Mouse (Mus musculus) heart, embryonic 16.5 days (tissue): ENCODE data around the gene Btn2a2. TPM values are rescaled to one million over a fixed set of nuclear protein-coding genes. Genes with fewer than 3 reads are reported as not detected.

ENCODE experiments used
- ATAC-seq: fragments of 200-750 bp; cut with Nextera tagmentation; replicated peaks from 2 replicates; pipeline ENCODE4 v1.8.0; 2017; ENCODE audit warnings: moderate number of reproducible peaks; ENCODE audit not compliant: insufficient read depth, low FRiP score; ENCODE audit errors: extremely low read depth
- H3K27ac ChIP-seq: fragments of 300-500 bp; sonication (generic); 2 replicates; pipeline ENCODE4 v1.5.1; 2014; ENCODE audit warnings: mild to moderate bottlenecking, low read length, control low read depth, moderate library complexity
- H3K27me3 ChIP-seq: fragments of 300-500 bp; sonication (generic); 2 replicates; pipeline ENCODE4 v1.6.1; 2014; ENCODE audit warnings: low read length, mixed read lengths; ENCODE audit not compliant: control insufficient read depth, insufficient read depth
- H3K36me3 ChIP-seq: fragments of 300-500 bp; sonication (generic); 2 replicates; pipeline ENCODE4 v1.6.1; 2014; ENCODE audit not compliant: control insufficient read depth, insufficient read depth
- H3K4me1 ChIP-seq: fragments of 300-500 bp; sonication (generic); 2 replicates; pipeline ENCODE4 v1.6.1; 2014; ENCODE audit warnings: low read length, mixed read lengths; ENCODE audit not compliant: control insufficient read depth, insufficient read depth
- H3K4me2 ChIP-seq: fragments of 300-500 bp; sonication (generic); 2 replicates; pipeline ENCODE4 v1.6.1; 2014; ENCODE audit warnings: low read depth, mild to moderate bottlenecking, control low read depth, low read length
- H3K4me3 ChIP-seq: fragments of 300-500 bp; sonication (generic); 2 replicates; pipeline ENCODE4 v1.5.1; 2014; ENCODE audit warnings: mild to moderate bottlenecking, control low read depth, low read length
- H3K9ac ChIP-seq: fragments of 300-500 bp; sonication (generic); 2 replicates; pipeline ENCODE4 v1.6.1; 2014; ENCODE audit warnings: low read length, control low read depth
- H3K9me3 ChIP-seq: fragments of 300-500 bp; sonication (generic); replicated peaks from 2 replicates; pipeline ENCODE4 v1.6.1; 2016; ENCODE audit warnings: low read length; ENCODE audit not compliant: control insufficient read depth
- WGBS: fragments of 180-500 bp; shearing (Covaris S2); extraction: QIAGEN DNeasy Blood & Tissue Kit; methylation state at CpG from one replicate; pipeline ENCODE4 v1.1.7; 2014; 5-methylcytosine and 5-hydroxymethylcytosine counted together
- polyA plus RNA-seq: library from polyadenylated mRNA; unstranded; fragments of >200 nt; fragmentation: Nextera tagmentation; extraction: Ambion mirVana; gene quantifications from 2 replicates; pipeline ENCODE4 v1.2.1, GENCODE M21; 2015

Gene Btn2a2
- polyA plus RNA-seq, 1 experiment from 2014 or later: 0.34 TPM

- 44% methylated on average over 5 of the region's 5 CpGs for WGBS
- Histone ChIP-seq H3K4me2 (no peak overlapping the region), H3K4me3 (no peak overlapping the region), H3K36me3 (no peaks in the 10 kb centered on the region), H3K27me3 (peaks cover 4% of the 10 kb centered on the region), H3K9ac (no peak overlapping the region), H3K27ac (no peak overlapping the region), H3K4me1 (peaks cover 8% of the 10 kb centered on the region), H3K9me3 (no peaks in the 10 kb centered on the region)
- no peak for ATAC-seq
Observed at GRCm38 (mm10) chr13:23485271-23485670, 3.4 kb downstream of the Btn2a2 start.

DNA sequence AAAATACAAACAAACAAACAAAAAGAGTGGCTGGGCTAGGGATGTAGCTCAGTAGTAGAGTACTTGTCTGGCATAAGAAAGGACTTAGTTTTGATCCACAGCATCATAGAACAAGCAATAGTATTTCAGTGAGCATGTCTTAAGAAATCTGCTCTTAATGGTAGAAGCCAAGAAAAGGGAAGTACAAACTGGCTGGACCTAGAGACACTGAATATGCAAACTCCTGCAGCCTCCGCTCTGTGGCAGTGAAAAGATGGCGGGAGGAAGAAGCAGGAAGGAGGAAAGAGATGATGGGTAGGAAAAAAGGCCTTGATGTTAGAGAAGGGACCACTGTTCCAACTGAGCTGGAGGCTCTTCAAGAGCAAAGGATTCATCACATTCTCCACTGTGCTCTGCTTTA, 5.5 kb downstream of the Btn2a2 start:
- Histone ChIP-seq H3K9me3 (no peaks in the 10 kb centered on the region), H3K4me1 (peaks cover 1% of the 10 kb centered on the region), H3K36me3 (no peaks in the 10 kb centered on the region), H3K9ac (no peak overlapping the region), H3K27ac (no peak overlapping the region), H3K4me2 (no peak overlapping the region), H3K27me3 (peaks cover 4% of the 10 kb centered on the region), H3K4me3 (no peak overlapping the region)
- 81% methylated on average over 2 of the region's 2 CpGs for WGBS
- no peak for ATAC-seq

DNA sequence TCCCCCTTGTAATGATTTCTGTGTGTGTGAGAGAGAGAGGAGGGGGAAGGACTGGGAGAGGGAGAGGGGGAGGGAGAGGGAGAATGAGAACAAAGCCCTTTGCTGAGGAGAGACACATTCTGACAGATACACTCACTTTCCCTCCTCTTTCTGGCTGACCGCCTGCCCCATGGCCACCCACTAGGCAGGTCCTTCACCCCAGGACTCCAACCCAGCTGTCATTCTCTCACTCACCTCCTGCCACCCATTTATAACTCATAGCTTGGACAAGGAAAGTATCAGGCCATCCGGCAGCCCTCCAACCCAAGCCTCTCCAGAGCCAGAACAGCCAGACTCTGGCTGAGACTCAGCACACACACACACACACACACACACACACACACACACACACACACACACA, 13.0 kb downstream of the Btn2a2 start:
- H3K27ac ChIP-seq: no peak overlapping the region
- H3K9me3 ChIP-seq: no peaks in the 10 kb centered on the region
- no peaks in the 10 kb centered on the region for H3K36me3 ChIP-seq
- no peak overlapping the region for H3K4me3 ChIP-seq
- 23% methylated on average over 2 of the region's 2 CpGs for WGBS
- H3K4me2 ChIP-seq: no peak overlapping the region
- no peak for ATAC-seq
- no peak overlapping the region for H3K9ac ChIP-seq
- H3K27me3 ChIP-seq: no peaks in the 10 kb centered on the region
- no peaks in the 10 kb centered on the region for H3K4me1 ChIP-seq

DNA sequence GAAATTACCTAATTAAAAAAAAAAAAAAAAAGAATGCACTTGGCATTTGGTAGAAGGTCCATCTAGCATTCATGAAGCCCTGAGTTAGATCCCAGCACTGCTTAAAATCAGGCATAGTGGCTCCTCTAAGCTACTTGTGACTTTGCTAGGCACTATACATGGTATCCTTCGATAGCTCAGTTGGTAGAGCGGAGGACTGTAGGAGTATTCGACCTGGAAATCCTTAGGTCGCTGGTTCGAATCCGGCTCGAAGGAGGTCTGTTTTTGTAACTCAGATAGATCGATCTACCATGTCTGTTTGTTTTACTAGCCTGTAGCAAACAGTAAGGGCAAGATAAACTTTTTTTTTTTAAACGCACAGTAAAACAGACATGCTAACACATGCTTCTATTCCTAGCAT, 21.7 kb downstream of the Btn2a2 start:
- Histone ChIP-seq H3K4me2 (no peak overlapping the region; the same call in 1 of the 2 replicates), H3K27me3 (0 out of 2 replicates have a peak, but pooled peaks cover 2% of the 10 kb centered on the region), H3K4me3 (no peak overlapping the region), H3K27ac (no peak overlapping the region), H3K9me3 (no peaks in the 10 kb centered on the region), H3K4me1 (peaks cover 11% of the 10 kb centered on the region), H3K36me3 (no peaks in the 10 kb centered on the region), H3K9ac (no peak overlapping the region)
- ATAC-seq: 0 out of 2 replicates have a peak, but pooled peaks have one; percentile 19
- WGBS: 5% methylated on average over 9 of the region's 9 CpGs

GRCm38 (mm10) chr13:23466306-23466705, 22.4 kb downstream of the Btn2a2 start:
- peaks cover 11% of the 10 kb centered on the region for H3K4me1 ChIP-seq
- 0 out of 2 replicates have a peak, but pooled peaks cover 2% of the 10 kb centered on the region for H3K27me3 ChIP-seq
- H3K4me3 ChIP-seq: no peak overlapping the region
- no peaks in the 10 kb centered on the region for H3K9me3 ChIP-seq
- WGBS: 83% methylated on average over 1 of the region's 1 CpGs
- no peaks in the 10 kb centered on the region for H3K36me3 ChIP-seq
- no peak overlapping the region for H3K9ac ChIP-seq
- no peak overlapping the region; the same call in 1 of the 2 replicates for H3K4me2 ChIP-seq
- no peak for ATAC-seq
- no peak overlapping the region for H3K27ac ChIP-seq

- 0 out of 2 replicates have a peak, but pooled peaks cover 2% of the 10 kb centered on the region for H3K27me3 ChIP-seq
- no peaks in the 10 kb centered on the region for H3K36me3 ChIP-seq
- H3K4me3 ChIP-seq: peak within 1 kb of the TSS; percentile 70
- no peak within 1 kb of the TSS for H3K27ac ChIP-seq
- no peak for ATAC-seq
- 6% methylated on average over 7 of the region's 7 CpGs for WGBS
- H3K9ac ChIP-seq: peak within 1 kb of the TSS; percentile 74
- H3K9me3 ChIP-seq: no peaks in the 10 kb centered on the region
- H3K4me1 ChIP-seq: peaks cover 11% of the 10 kb centered on the region
- peak within 1 kb of the TSS; percentile 91 for H3K4me2 ChIP-seq
Observed at GRCm38 (mm10) chr13:23465600-23466109, 23.0 kb downstream of the Btn2a2 start, which contains the start of gene Btn1a1. TSS of gene Btn1a1 (minus strand) at chr13:23465901.

DNA sequence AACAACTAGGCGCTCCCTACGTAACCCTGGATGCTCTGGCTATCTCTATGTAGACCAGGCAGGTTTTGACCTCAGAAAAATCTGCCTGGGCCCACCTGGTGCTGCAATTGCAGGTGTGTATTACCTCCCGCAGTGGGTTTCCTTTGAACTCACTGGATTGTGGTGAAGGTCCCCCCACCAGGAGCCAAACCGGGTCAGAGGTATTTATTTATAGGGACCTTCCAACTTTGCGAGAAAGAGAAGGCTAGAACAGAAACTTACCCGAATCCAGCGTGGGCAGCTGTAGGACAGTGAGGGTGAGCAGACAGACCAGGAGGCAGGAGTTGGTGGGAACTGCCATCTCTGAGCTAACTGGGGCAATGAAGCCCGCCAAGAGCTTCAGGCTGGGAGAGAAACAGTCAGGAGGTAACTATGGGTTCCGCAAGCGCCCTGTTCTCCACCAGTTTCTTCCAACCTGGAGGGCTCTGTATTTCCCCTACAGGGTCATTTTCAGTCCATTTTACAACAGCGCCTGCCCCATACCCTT, 23.8 kb downstream of the Btn2a2 start:
- Histone ChIP-seq H3K27ac (no peak overlapping the region), H3K4me3 (peak overlapping the region; percentile 70), H3K9ac (peak overlapping the region; percentile 74), H3K36me3 (no peaks in the 10 kb centered on the region), H3K4me1 (peaks cover 13% of the 10 kb centered on the region), H3K9me3 (no peaks in the 10 kb centered on the region), H3K4me2 (peak overlapping the region; percentile 91), H3K27me3 (0 out of 2 replicates have a peak, but pooled peaks cover 2% of the 10 kb centered on the region)
- ATAC-seq: peak; percentile 67
- 6% methylated on average over 11 of the region's 11 CpGs for WGBS

GRCm38 (mm10) chr13:23464224-23464637, 24.4 kb downstream of the Btn2a2 start:
- H3K27me3 ChIP-seq: 0 out of 2 replicates have a peak, but pooled peaks cover 2% of the 10 kb centered on the region
- peak overlapping the region; percentile 91 for H3K4me2 ChIP-seq
- ATAC-seq: peak; percentile 37
- 1% methylated on average over 29 of the region's 29 CpGs for WGBS
- no peaks in the 10 kb centered on the region for H3K9me3 ChIP-seq
- peak overlapping the region; percentile 70 for H3K4me3 ChIP-seq
- peak overlapping the region; percentile 74 for H3K9ac ChIP-seq
- H3K27ac ChIP-seq: no peak overlapping the region
- H3K36me3 ChIP-seq: no peaks in the 10 kb centered on the region
- peaks cover 13% of the 10 kb centered on the region for H3K4me1 ChIP-seq

DNA sequence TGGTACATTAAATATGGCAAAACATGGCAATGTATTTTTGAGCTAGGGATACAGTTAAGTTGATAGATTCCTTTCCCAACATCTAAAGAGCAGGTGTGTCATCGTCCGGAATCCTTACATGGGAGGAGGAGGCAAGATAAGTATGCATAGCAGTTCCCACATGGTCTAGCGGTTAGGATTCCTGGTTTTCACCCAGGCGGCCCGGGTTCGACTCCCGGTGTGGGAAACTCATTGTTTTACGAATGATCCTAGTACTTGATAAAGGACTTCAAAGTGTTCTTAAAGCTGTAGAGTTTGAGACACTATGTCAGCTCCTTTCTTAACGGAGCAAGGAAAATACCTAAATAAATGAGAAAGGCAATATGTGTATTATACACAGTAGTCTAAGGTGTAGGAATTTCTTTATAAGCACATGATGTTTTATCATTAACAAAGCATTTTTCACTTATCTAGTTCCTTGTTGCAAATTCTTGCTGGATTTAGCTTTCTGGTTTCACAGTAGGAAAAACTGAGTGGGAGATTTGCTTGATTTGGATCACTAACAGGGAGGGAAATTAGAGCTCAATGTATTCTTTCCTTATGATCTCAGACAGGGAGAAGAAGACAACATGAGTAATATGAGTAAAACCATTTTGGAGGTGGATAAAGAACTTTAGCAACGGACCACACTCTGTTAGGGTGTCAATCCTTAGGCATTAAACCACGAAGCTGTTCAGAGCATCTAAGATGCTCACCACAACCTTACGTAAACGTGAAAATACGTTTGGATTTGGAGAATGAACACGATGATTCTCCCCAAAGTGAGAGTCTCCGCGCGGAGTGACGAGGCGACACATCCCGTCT, 25.1 kb downstream of the Btn2a2 start:
- Histone ChIP-seq H3K9me3 (no peaks in the 10 kb centered on the region), H3K4me2 (peak overlapping the region; percentile 91), H3K4me1 (peaks cover 13% of the 10 kb centered on the region), H3K27me3 (0 out of 2 replicates have a peak, but pooled peaks cover 2% of the 10 kb centered on the region), H3K36me3 (no peaks in the 10 kb centered on the region), H3K27ac (no peak overlapping the region), H3K9ac (peak overlapping the region; percentile 74), H3K4me3 (peak overlapping the region; percentile 70)
- WGBS: under 1% methylated on average over 21 of the region's 21 CpGs
- 0 out of 2 replicates have a peak, but pooled peaks have one; percentile 30 for ATAC-seq
